Mouse (Mus musculus) MEL (cell line): ENCODE results near the gene Ankrd28. TPM values are rescaled to one million over a fixed set of nuclear protein-coding genes. Genes with fewer than 3 reads are reported as not detected.
A peak's percentile ranks its signal among the peaks of the same experiment; 100 is the strongest.

Source experiments
- DNase-seq: peaks from one replicate; pipeline ENCODE4 v3.0.0; 2011; ENCODE audit warnings: low read depth, low spot score
- H3K27ac ChIP-seq: 2 replicates; pipeline ENCODE4 v1.5.1; 2012; ENCODE audit warnings: low read depth, mild to moderate bottlenecking, control low read depth, low read length, moderate library complexity; ENCODE audit not compliant: control insufficient read depth
- H3K27me3 ChIP-seq, 2 experiments: fragments of 150-350 bp in 1 of 2; sonication (generic) in 1 of 2; 2 replicates each; pipeline ENCODE4 v1.6.1; 2012; ENCODE audit warnings: low read length in 2 of 2, mild to moderate bottlenecking in 2 of 2, improper control_type of control experiment in 1 of 2, moderate library complexity in 1 of 2; ENCODE audit not compliant: insufficient read depth in 2 of 2, control insufficient read depth in 1 of 2
- H3K36me3 ChIP-seq, 2 experiments: 2 replicates each; pipeline ENCODE4 v1.6.1; 2012 to 2014; ENCODE audit warnings: low read length in 2 of 2, improper control_type of control experiment in 1 of 2, inconsistent platforms in 1 of 2, mild to moderate bottlenecking in 1 of 2; ENCODE audit not compliant: insufficient read depth in 2 of 2, control insufficient read depth in 1 of 2
- H3K4me1 ChIP-seq, 2 experiments: fragments of 150-350 bp in 1 of 2; sonication (generic) in 1 of 2; 2 replicates each; pipeline ENCODE4 v1.6.1; 2012; ENCODE audit warnings: low read length in 2 of 2, improper control_type of control experiment in 1 of 2, mild to moderate bottlenecking in 1 of 2; ENCODE audit not compliant: insufficient read depth in 2 of 2, control insufficient read depth in 1 of 2
- H3K4me3 ChIP-seq, 2 experiments: fragments of 150-350 bp in 1 of 2; sonication (generic) in 1 of 2; 2 replicates each; pipeline ENCODE4 v1.5.1; 2012; ENCODE audit warnings: low read depth in 2 of 2, low read length in 2 of 2, mild to moderate bottlenecking in 2 of 2, moderate library complexity in 2 of 2, control low read depth in 1 of 2, improper control_type of control experiment in 1 of 2; ENCODE audit not compliant: control insufficient read depth in 1 of 2, insufficient read depth in 1 of 2
- H3K79me2 ChIP-seq: 2 replicates; pipeline ENCODE4 v1.6.1; 2012; ENCODE audit warnings: mild to moderate bottlenecking, low read length, moderate library complexity; ENCODE audit not compliant: control insufficient read depth, poor library complexity, insufficient read depth
- H3K9ac ChIP-seq: 2 replicates; pipeline ENCODE4 v1.6.1; 2012; ENCODE audit warnings: low read depth, mild to moderate bottlenecking, control low read depth, low read length, moderate library complexity; ENCODE audit not compliant: control insufficient read depth, poor library complexity, severe bottlenecking
- H3K9me3 ChIP-seq: fragments of 150-350 bp; sonication (generic); replicated peaks from 2 replicates; pipeline ENCODE4 v1.6.1; 2012; ENCODE audit warnings: mild to moderate bottlenecking, low read length, improper control_type of control experiment, moderate library complexity; ENCODE audit not compliant: insufficient read depth
- CHD1 ChIP-seq: IDR thresholded peaks from 2 replicates; pipeline ENCODE4 v1.6.1; 2012; ENCODE audit warnings: low read depth, mild to moderate bottlenecking, inconsistent platforms, low read length, improper control_type of control experiment
- CHD2 ChIP-seq: IDR thresholded peaks from 2 replicates; pipeline ENCODE4 v1.6.1; 2011; ENCODE audit warnings: low read length, improper control_type of control experiment
- EP300 ChIP-seq, 2 experiments: IDR thresholded peaks; 2 replicates each; pipeline ENCODE4 v1.6.1; 2011; ENCODE audit warnings: improper control_type of control experiment in 2 of 2, low read length in 2 of 2, low read depth in 1 of 2, mild to moderate bottlenecking in 1 of 2
- GATA1 ChIP-seq: IDR thresholded peaks from 2 replicates; pipeline ENCODE4 v1.6.1; 2011; ENCODE audit warnings: low read depth, low read length, improper control_type of control experiment
- KAT2A ChIP-seq: conservative IDR thresholded peaks from 2 replicates; pipeline ENCODE4 v1.6.1; 2012; ENCODE audit warnings: low read depth, low read length, improper control_type of control experiment, inconsistent platforms
- MAX ChIP-seq: IDR thresholded peaks from 2 replicates; pipeline ENCODE4 v1.6.1; 2011; ENCODE audit warnings: low read length, improper control_type of control experiment
- MAZ ChIP-seq: IDR thresholded peaks from 2 replicates; pipeline ENCODE4 v1.6.1; 2012; ENCODE audit warnings: low read depth, mild to moderate bottlenecking, inconsistent platforms, low read length, improper control_type of control experiment
- MYB ChIP-seq: IDR thresholded peaks from 2 replicates; pipeline ENCODE4 v1.6.1; 2011; ENCODE audit warnings: mild to moderate bottlenecking, low read depth, low read length, improper control_type of control experiment
- NRF1 ChIP-seq: IDR thresholded peaks from 2 replicates; pipeline ENCODE4 v1.6.1; 2014; ENCODE audit warnings: low read depth, mild to moderate bottlenecking, inconsistent platforms, low read length, improper control_type of control experiment, moderate library complexity; ENCODE audit not compliant: poor library complexity, insufficient read depth, severe bottlenecking
- POLR2AphosphoS2 ChIP-seq: IDR thresholded peaks from 2 replicates; pipeline ENCODE4 v1.6.1; 2011; ENCODE audit warnings: low read length, improper control_type of control experiment
- POLR2AphosphoS5 ChIP-seq: IDR thresholded peaks from 2 replicates; pipeline ENCODE4 v1.6.1; 2012; ENCODE audit warnings: low read depth, borderline replicate concordance, mild to moderate bottlenecking, inconsistent platforms, low read length, moderate library complexity, mixed read lengths
- RCOR1 ChIP-seq: IDR thresholded peaks from 2 replicates; pipeline ENCODE4 v1.6.1; 2012; ENCODE audit warnings: low read depth, mild to moderate bottlenecking, inconsistent platforms, low read length, improper control_type of control experiment
- SIN3A ChIP-seq: IDR thresholded peaks from 2 replicates; pipeline ENCODE4 v1.6.1; 2012; ENCODE audit warnings: low read length, improper control_type of control experiment, inconsistent platforms
- TBP ChIP-seq: IDR thresholded peaks from 2 replicates; pipeline ENCODE4 v1.8.0; 2011; ENCODE audit warnings: low read depth, low read length, improper control_type of control experiment
- TCF12 ChIP-seq: IDR thresholded peaks from 2 replicates; pipeline ENCODE4 v1.6.1; 2014; ENCODE audit warnings: low read depth, mild to moderate bottlenecking, inconsistent platforms, low read length, improper control_type of control experiment, moderate library complexity
- UBTF ChIP-seq: IDR thresholded peaks from 2 replicates; pipeline ENCODE4 v1.6.1; 2012; ENCODE audit warnings: low read depth, mild to moderate bottlenecking, inconsistent platforms, low read length, improper control_type of control experiment, moderate library complexity, borderline replicate concordance; ENCODE audit not compliant: insufficient read depth
- USF2 ChIP-seq, 2 experiments: IDR thresholded peaks; 2 replicates each; pipeline ENCODE4 v1.6.1; 2011 to 2012; ENCODE audit warnings: improper control_type of control experiment in 2 of 2, low read length in 2 of 2, borderline replicate concordance in 1 of 2, inconsistent platforms in 1 of 2, low read depth in 1 of 2, mild to moderate bottlenecking in 1 of 2; ENCODE audit not compliant: insufficient read depth in 1 of 2
- ZC3H11A ChIP-seq: IDR thresholded peaks from 2 replicates; pipeline ENCODE4 v1.6.1; 2012; ENCODE audit warnings: low read depth, mild to moderate bottlenecking, inconsistent platforms, low read length, improper control_type of control experiment
- ZMIZ1 ChIP-seq: IDR thresholded peaks from 2 replicates; pipeline ENCODE4 v1.6.1; 2012; ENCODE audit warnings: low read depth, mild to moderate bottlenecking, inconsistent platforms, low read length, improper control_type of control experiment, moderate library complexity
- ZNF384 ChIP-seq: IDR thresholded peaks from 2 replicates; pipeline ENCODE4 v1.6.1; 2012; ENCODE audit warnings: low read depth, mild to moderate bottlenecking, inconsistent platforms, low read length, improper control_type of control experiment
- polyA plus RNA-seq, 2 experiments: library from polyadenylated mRNA; stranded (reverse) in 1 of 2; unstranded in 1 of 2; fragments of >175 nt in 1 of 2; fragments of >200 nt in 1 of 2; gene quantifications; 2 replicates each; pipeline versions ENCODE4 v1.2.1 to v1.2.4; 2012; ENCODE audit warnings: low replicate concordance in 2 of 2, low read depth in 1 of 2; ENCODE audit not compliant: insufficient read length in 2 of 2, insufficient read depth in 1 of 2, missing spikeins in 1 of 2
- total RNA-seq: library from RNA; depleted of rRNA; stranded (reverse); fragments of 300-350 nt; gene quantifications from 2 replicates; pipeline ENCODE4 v1.2.3, GENCODE M21; 2012

The Ankrd28 gene
- total and polyA plus RNA-seq, 3 experiments = 32.5 to 41.2 (median 38.8) TPM

GRCm38 (mm10) chr14:31717360-31717759 is 113.1 kb downstream of the Ankrd28 start (continued):
- TF ChIP-seq GATA1 (peak; percentile 95), EP300 (IDR thresholded peaks at IDR 0.05; ENCODE audit: low read depth in 1 of 2, low read length in 2 of 2) (peak; percentile 92 to 93), TBP (no peak), KAT2A (no peak), MAZ (no peak; the same call in 1 of the 2 replicates), POLR2AphosphoS5 (no peak), MAX (no peak; the same call in 1 of the 2 replicates), NRF1 (no peak), ZNF384 (no peak), CHD1 (no peak), POLR2AphosphoS2 (no peak), UBTF (no peak), ZMIZ1 (no peak), USF2 (IDR thresholded peaks at IDR 0.05; ENCODE audit: borderline replicate concordance in 1 of 2, insufficient read depth in 1 of 2, low read depth in 1 of 2, low read length in 2 of 2) (no peak), RCOR1 (peak; percentile 65), ZC3H11A (no peak), SIN3A (peak; percentile 70)

DNA sequence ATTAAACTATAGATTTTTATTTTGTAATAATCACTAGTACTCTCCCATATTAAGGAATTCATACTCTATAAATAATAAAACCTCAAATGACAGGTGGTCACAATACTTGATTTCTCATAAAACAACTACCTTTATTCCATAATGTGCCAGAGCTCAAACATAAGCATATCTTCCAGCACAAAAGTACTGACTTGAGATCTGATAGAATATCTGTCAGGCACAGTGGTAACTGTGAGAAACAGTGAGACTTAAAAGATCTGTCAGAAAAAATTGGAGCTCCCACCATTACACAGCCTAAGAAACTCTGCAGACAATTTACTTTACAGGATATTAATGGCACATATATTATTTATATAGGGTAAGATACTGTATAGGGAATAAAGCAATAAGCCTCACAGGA is 114.8 kb downstream of the Ankrd28 start:
- peaks cover 50 to 56% of the 10 kb centered on the region in 2 experiments for H3K36me3 ChIP-seq

More for the DNA sequence above, 114.8 kb downstream of the Ankrd28 start:
- no peak for DNase-seq
- peak; percentile 57; the same call in 1 of the 2 replicates for TF ChIP-seq TCF12
- TF ChIP-seq MYB = 0 out of 2 replicates have a peak, but pooled peaks have one; percentile 11
- TF ChIP-seq ZC3H11A = no peak
- peak; percentile 27 to 77; a peak in 3 of 4 replicates for TF ChIP-seq EP300 (IDR thresholded peaks at IDR 0.05; ENCODE audit: low read depth in 1 of 2, low read length in 2 of 2)
- TF ChIP-seq NRF1 = no peak
- TF ChIP-seq GATA1 = 0 out of 2 replicates have a peak, but pooled peaks have one; percentile 22
- TF ChIP-seq ZNF384 = no peak
- TF ChIP-seq MAX = no peak
- TF ChIP-seq CHD2 = no peak
- TF ChIP-seq, all 39 proteins: peak for 4
- no peak overlapping the region for H3K27ac ChIP-seq
- no peak overlapping the region for H3K4me3 ChIP-seq
- H3K79me2 ChIP-seq = no peaks in the 10 kb centered on the region
- H3K9ac ChIP-seq = no peak overlapping the region
- no peaks in the 10 kb centered on the region for H3K9me3 ChIP-seq
- no peaks in the 10 kb centered on the region for H3K27me3 ChIP-seq
- H3K4me1 ChIP-seq = peaks cover 24 to 41% of the 10 kb centered on the region in 2 experiments
